In genomic region chr4:39660538-39660937, GRCm38 (mm10) we compare ENCODE assay signal across 20 mouse cellular contexts.
DNase-seq lines count a peak whose midpoint lies in the region; ATAC-seq and TF ChIP-seq lines count a peak whose summit lies in the region.
"Had no signal": no experiment of that assay in that cellular context is flagged by ENCODE, and none has a peak within 500 bp of the region (broad histone marks: within the 10 kb centered on the region; RNA-seq: fewer than 3 reads in every experiment).

No protein-coding gene starts in this region.

- DNase-seq in midbrain, embryonic 11.5 days (ENCODE audit: low spot score, missing footprints) = no peak
- DNase-seq in brain, embryonic 14.5 days (ENCODE audit: low read depth) = peak; percentile 68
- no peak for DNase-seq in testis, postnatal 14 days (ENCODE audit: low spot score)
- DNase-seq: adrenal gland, adult 2 months; adrenal gland, postnatal 25 days; cerebellum, adult 11-12 months; cerebellum, adult 9-10 months; cerebellum, postnatal 25 days; gastrocnemius, postnatal 14 days; heart, adult 2 months; heart, postnatal 14 days had no signal

- TF ChIP-seq CTCF in brain, embryonic 14.5 days (IDR thresholded peaks at IDR 0.05; ENCODE audit: borderline replicate concordance, extremely low read depth, insufficient read depth, insufficient read length) = no peak

- no peak overlapping the region for H3K9ac ChIP-seq in forebrain, embryonic 16.5 days (replicated peaks; ENCODE audit: low read depth, low read length)
- no peak overlapping the region for H3K9ac ChIP-seq in forebrain, embryonic 13.5 days
- H3K9ac ChIP-seq in midbrain, embryonic 11.5 days (ENCODE audit: low read length) = no peak overlapping the region
- no peak overlapping the region for H3K9ac ChIP-seq in midbrain, embryonic 13.5 days (replicated peaks)
- no peak overlapping the region for H3K9ac ChIP-seq in midbrain, embryonic 16.5 days (ENCODE audit: low read depth, low read length)
- H3K9ac ChIP-seq: embryonic facial prominence, embryonic 13.5 days; forebrain, embryonic 15.5 days; heart, embryonic 15.5 days had no signal

- no peaks in the 10 kb centered on the region for H3K4me1 ChIP-seq in forebrain, embryonic 16.5 days (replicated peaks; ENCODE audit: control insufficient read depth, insufficient read depth, low read length)
- H3K4me1 ChIP-seq in forebrain, embryonic 13.5 days = no peaks in the 10 kb centered on the region
- no peaks in the 10 kb centered on the region for H3K4me1 ChIP-seq in midbrain, embryonic 11.5 days (ENCODE audit: control insufficient read depth, insufficient read depth, low read length)
- peaks cover 9% of the 10 kb centered on the region for H3K4me1 ChIP-seq in midbrain, embryonic 13.5 days (replicated peaks)
- peaks cover 7% of the 10 kb centered on the region for H3K4me1 ChIP-seq in midbrain, embryonic 16.5 days (ENCODE audit: control insufficient read depth, insufficient read depth, low read length)
- H3K4me1 ChIP-seq: embryonic facial prominence, embryonic 13.5 days; forebrain, embryonic 15.5 days; heart, embryonic 15.5 days had no signal

- H3K9me3 ChIP-seq in forebrain, embryonic 16.5 days (ENCODE audit: control insufficient read depth, low read length) = no peaks in the 10 kb centered on the region
- H3K9me3 ChIP-seq in forebrain, embryonic 13.5 days (replicated peaks) = no peaks in the 10 kb centered on the region
- no peaks in the 10 kb centered on the region for H3K9me3 ChIP-seq in midbrain, embryonic 11.5 days (ENCODE audit: control insufficient read depth, low read length)
- no peaks in the 10 kb centered on the region for H3K9me3 ChIP-seq in midbrain, embryonic 13.5 days
- H3K9me3 ChIP-seq in midbrain, embryonic 16.5 days (replicated peaks; ENCODE audit: control insufficient read depth, low read length, poor library complexity, severe bottlenecking) = no peaks in the 10 kb centered on the region
- H3K9me3 ChIP-seq: embryonic facial prominence, embryonic 13.5 days; forebrain, embryonic 15.5 days; heart, embryonic 15.5 days had no signal

- ATAC-seq in forebrain, embryonic 16.5 days = peak; percentile 31; the same call in 1 of the 2 replicates
- ATAC-seq in forebrain, embryonic 13.5 days = no peak
- peak; percentile 46; the same call in 1 of the 2 replicates for ATAC-seq in midbrain, embryonic 11.5 days (ENCODE audit: low FRiP score)
- ATAC-seq in midbrain, embryonic 13.5 days = no peak; the same call in 1 of the 2 replicates
- peak; percentile 76; the same call in 1 of the 2 replicates for ATAC-seq in midbrain, embryonic 16.5 days
- ATAC-seq: forebrain, embryonic 15.5 days; intestine, embryonic 16.5 days had no signal

- H3K4me2 ChIP-seq in forebrain, embryonic 16.5 days (ENCODE audit: low read length) = no peak overlapping the region
- no peak overlapping the region for H3K4me2 ChIP-seq in forebrain, embryonic 13.5 days
- no peak overlapping the region for H3K4me2 ChIP-seq in midbrain, embryonic 11.5 days
- H3K4me2 ChIP-seq in midbrain, embryonic 13.5 days (replicated peaks) = no peak overlapping the region
- no peak overlapping the region for H3K4me2 ChIP-seq in midbrain, embryonic 16.5 days (ENCODE audit: low read length)
- H3K4me2 ChIP-seq: embryonic facial prominence, embryonic 13.5 days; forebrain, embryonic 15.5 days; heart, embryonic 11.5 days; heart, embryonic 15.5 days had no signal

- no peaks in the 10 kb centered on the region for H3K27me3 ChIP-seq in forebrain, embryonic 16.5 days (replicated peaks; ENCODE audit: control insufficient read depth, insufficient read depth, low read length)
- H3K27me3 ChIP-seq in forebrain, embryonic 13.5 days = no peaks in the 10 kb centered on the region
- no peaks in the 10 kb centered on the region for H3K27me3 ChIP-seq in midbrain, embryonic 11.5 days (ENCODE audit: control insufficient read depth, insufficient read depth, low read length)
- H3K27me3 ChIP-seq in midbrain, embryonic 13.5 days = no peaks in the 10 kb centered on the region
- H3K27me3 ChIP-seq in midbrain, embryonic 16.5 days (ENCODE audit: control insufficient read depth, insufficient read depth, low read depth, low read length) = no peaks in the 10 kb centered on the region
- H3K27me3 ChIP-seq: embryonic facial prominence, embryonic 13.5 days; forebrain, embryonic 15.5 days; heart, embryonic 15.5 days had no signal

- TF ChIP-seq POLR2A in brain, embryonic 14.5 days (IDR thresholded peaks at IDR 0.05; ENCODE audit: borderline replicate concordance, extremely low read depth, insufficient read depth, insufficient read length, poor library complexity, severe bottlenecking) = no peak

- 77% methylated on average over 2 of the region's 2 CpGs for WGBS in forebrain, embryonic 16.5 days
- WGBS in forebrain, embryonic 13.5 days = 64% methylated on average over 2 of the region's 2 CpGs
- 62% methylated on average over 2 of the region's 2 CpGs for WGBS in midbrain, embryonic 11.5 days
- WGBS in midbrain, embryonic 13.5 days = 45% methylated on average over 2 of the region's 2 CpGs
- WGBS in midbrain, embryonic 16.5 days = 31% methylated on average over 2 of the region's 2 CpGs

- no peaks in the 10 kb centered on the region for H3K36me3 ChIP-seq in forebrain, embryonic 16.5 days (ENCODE audit: control insufficient read depth, insufficient read depth)
- no peaks in the 10 kb centered on the region for H3K36me3 ChIP-seq in forebrain, embryonic 13.5 days (ENCODE audit: poor library complexity, severe bottlenecking)
- H3K36me3 ChIP-seq in midbrain, embryonic 11.5 days (ENCODE audit: control insufficient read depth, insufficient read depth, low read length) = no peaks in the 10 kb centered on the region
- no peaks in the 10 kb centered on the region for H3K36me3 ChIP-seq in midbrain, embryonic 13.5 days
- H3K36me3 ChIP-seq in midbrain, embryonic 16.5 days (ENCODE audit: control insufficient read depth, insufficient read depth, low read length) = no peaks in the 10 kb centered on the region
- H3K36me3 ChIP-seq: embryonic facial prominence, embryonic 13.5 days; forebrain, embryonic 15.5 days; heart, embryonic 15.5 days had no signal

- H3K27ac ChIP-seq in forebrain, embryonic 16.5 days (ENCODE audit: low read length) = no peak overlapping the region
- H3K27ac ChIP-seq in forebrain, embryonic 13.5 days = no peak overlapping the region
- H3K27ac ChIP-seq in midbrain, embryonic 11.5 days (ENCODE audit: low read depth, low read length) = no peak overlapping the region
- H3K27ac ChIP-seq in midbrain, embryonic 13.5 days = no peak overlapping the region
- no peak overlapping the region for H3K27ac ChIP-seq in midbrain, embryonic 16.5 days (ENCODE audit: low read length)
- H3K27ac ChIP-seq: embryonic facial prominence, embryonic 13.5 days; forebrain, embryonic 15.5 days; heart, adult 2 months; heart, embryonic 15.5 days had no signal

- no peak overlapping the region for H3K4me3 ChIP-seq in forebrain, embryonic 16.5 days (replicated peaks; ENCODE audit: low read length)
- H3K4me3 ChIP-seq in forebrain, embryonic 13.5 days = no peak overlapping the region
- H3K4me3 ChIP-seq in midbrain, embryonic 11.5 days (ENCODE audit: low read depth, low read length) = no peak overlapping the region
- H3K4me3 ChIP-seq in midbrain, embryonic 13.5 days (replicated peaks) = no peak overlapping the region
- no peak overlapping the region for H3K4me3 ChIP-seq in midbrain, embryonic 16.5 days (ENCODE audit: low read depth, low read length)
- H3K4me3 ChIP-seq: embryonic facial prominence, embryonic 13.5 days; forebrain, embryonic 15.5 days; heart, adult 2 months; heart, embryonic 15.5 days had no signal

Comparison
In these comparisons a context has a peak if more than half of its experiments do, and no peak if none do; other contexts are left out.
1. ATAC-seq: peak in forebrain, embryonic 16.5 days (single experiment), midbrain, embryonic 11.5 days (single experiment) and midbrain, embryonic 16.5 days (single experiment); none in forebrain, embryonic 13.5 days (single experiment) and midbrain, embryonic 13.5 days (single experiment).